Mouse (Mus musculus): Measurements from ENCODE around the gene Gm19668.
"Not testable (repeated sequence)": the region's sequence is repeated elsewhere in the genome, so short reads cannot be mapped to it uniquely, and the experiment has no call there.

DNA sequence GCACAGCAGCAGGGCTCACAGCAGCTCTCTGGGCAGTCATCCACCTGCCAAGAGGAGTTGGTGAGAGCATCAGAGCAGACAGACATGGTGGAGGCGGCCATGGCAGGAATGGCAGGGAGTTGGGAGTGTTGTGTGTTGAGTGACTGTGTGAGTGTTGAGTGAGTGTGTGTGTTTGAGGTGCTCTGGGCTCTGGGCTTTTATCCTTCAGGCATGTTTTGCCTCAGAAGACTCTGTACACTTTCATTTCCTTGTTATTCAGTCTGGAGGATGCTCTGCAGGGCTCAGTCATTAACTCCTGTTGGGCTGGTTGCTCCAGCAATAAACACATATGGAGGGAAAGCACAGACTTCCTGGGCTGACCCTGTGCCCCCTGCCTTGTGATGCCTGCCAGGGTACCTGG is 27.7 kb downstream of the Gm19668 start, which contains the start of gene Gm3238:
- not testable (repeated sequence) for TF ChIP-seq CTCF (IDR thresholded peaks at IDR 0.05; ENCODE audit: low read depth, low read length); POLR2A (IDR thresholded peaks at IDR 0.05; ENCODE audit: extremely low read depth, insufficient read depth, low read length)

All from liver, adult 2 months (tissue).